Mouse (Mus musculus): ENCODE data around the gene Runx2. TPM values are rescaled to one million over a fixed set of nuclear protein-coding genes. Genes with fewer than 3 reads are reported as not detected.
A peak's percentile ranks its signal among the peaks of the same experiment; 100 is the strongest.

The Runx2 gene
- polyA plus RNA-seq, 1 experiment from 2014 or later = 0.77 TPM

GRCm38 (mm10) chr17:44713404-44713803, 101.2 kb downstream of the Runx2 start:
- H3K27me3 ChIP-seq (replicated peaks) = no peaks in the 10 kb centered on the region
- no peaks in the 10 kb centered on the region for H3K36me3 ChIP-seq
- no peak for ATAC-seq (ENCODE audit: insufficient number of reproducible peaks, low FRiP score)
- H3K27ac ChIP-seq (ENCODE audit: poor library complexity, severe bottlenecking) = no peak overlapping the region
- no peak overlapping the region for H3K4me3 ChIP-seq
- H3K4me1 ChIP-seq (replicated peaks) = peaks cover 21% of the 10 kb centered on the region
- H3K9me3 ChIP-seq (replicated peaks) = no peaks in the 10 kb centered on the region
- H3K4me2 ChIP-seq = no peak overlapping the region
- H3K9ac ChIP-seq = no peak overlapping the region
- 78% methylated on average over 8 of the region's 8 CpGs for WGBS

- peak; percentile 66; the same call in 1 of the 2 replicates for ATAC-seq (ENCODE audit: insufficient number of reproducible peaks, low FRiP score)
- Histone ChIP-seq H3K36me3 (no peaks in the 10 kb centered on the region), H3K27me3 (replicated peaks) (no peaks in the 10 kb centered on the region), H3K9ac (no peak overlapping the region), H3K27ac (ENCODE audit: poor library complexity, severe bottlenecking) (peak overlapping the region; percentile 48), H3K4me1 (replicated peaks) (peaks cover 15% of the 10 kb centered on the region), H3K9me3 (replicated peaks) (no peaks in the 10 kb centered on the region), H3K4me3 (no peak overlapping the region), H3K4me2 (no peak overlapping the region)
- 41% methylated on average over 11 of the region's 11 CpGs for WGBS
Measured at GRCm38 (mm10) chr17:44709516-44710252, 104.9 kb downstream of the Runx2 start.

GRCm38 (mm10) chr17:44707956-44708355, 106.6 kb downstream of the Runx2 start:
- Histone ChIP-seq H3K36me3 (no peaks in the 10 kb centered on the region), H3K4me2 (no peak overlapping the region), H3K27me3 (replicated peaks) (no peaks in the 10 kb centered on the region), H3K9ac (no peak overlapping the region), H3K4me3 (no peak overlapping the region), H3K9me3 (replicated peaks) (no peaks in the 10 kb centered on the region), H3K27ac (ENCODE audit: poor library complexity, severe bottlenecking) (no peak overlapping the region), H3K4me1 (replicated peaks) (peaks cover 15% of the 10 kb centered on the region)
- WGBS = 85% methylated on average over 3 of the region's 3 CpGs
- no peak for ATAC-seq (ENCODE audit: insufficient number of reproducible peaks, low FRiP score)

- Histone ChIP-seq H3K9me3 (replicated peaks) (no peaks in the 10 kb centered on the region), H3K27me3 (replicated peaks) (no peaks in the 10 kb centered on the region), H3K4me2 (no peak overlapping the region), H3K4me1 (replicated peaks) (peaks cover 15% of the 10 kb centered on the region), H3K27ac (ENCODE audit: poor library complexity, severe bottlenecking) (no peak overlapping the region), H3K4me3 (no peak overlapping the region), H3K36me3 (no peaks in the 10 kb centered on the region), H3K9ac (no peak overlapping the region)
- ATAC-seq (ENCODE audit: insufficient number of reproducible peaks, low FRiP score) = no peak
- 81% methylated on average over 10 of the region's 10 CpGs for WGBS
Measured at GRCm38 (mm10) chr17:44706531-44706930, 108.1 kb downstream of the Runx2 start.

GRCm38 (mm10) chr17:44702506-44703298, 111.9 kb downstream of the Runx2 start:
- H3K9me3 ChIP-seq (replicated peaks) = no peaks in the 10 kb centered on the region
- no peak overlapping the region for H3K27ac ChIP-seq (ENCODE audit: poor library complexity, severe bottlenecking)
- H3K27me3 ChIP-seq (replicated peaks) = no peaks in the 10 kb centered on the region
- WGBS = 62% methylated on average over 14 of the region's 14 CpGs
- H3K4me3 ChIP-seq = no peak overlapping the region
- no peak overlapping the region for H3K4me2 ChIP-seq
- no peak for ATAC-seq (ENCODE audit: insufficient number of reproducible peaks, low FRiP score)
- H3K4me1 ChIP-seq (replicated peaks) = no peaks in the 10 kb centered on the region; the same call in 1 of the 2 replicates
- no peaks in the 10 kb centered on the region for H3K36me3 ChIP-seq
- H3K9ac ChIP-seq = no peak overlapping the region

- ATAC-seq (ENCODE audit: insufficient number of reproducible peaks, low FRiP score) = no peak
- H3K36me3 ChIP-seq = no peaks in the 10 kb centered on the region
- no peaks in the 10 kb centered on the region for H3K27me3 ChIP-seq (replicated peaks)
- H3K4me1 ChIP-seq (replicated peaks) = no peaks in the 10 kb centered on the region
- H3K9me3 ChIP-seq (replicated peaks) = no peaks in the 10 kb centered on the region
- no peak overlapping the region for H3K4me3 ChIP-seq
- no peak overlapping the region for H3K4me2 ChIP-seq
- no peak overlapping the region for H3K9ac ChIP-seq
- H3K27ac ChIP-seq (ENCODE audit: poor library complexity, severe bottlenecking) = no peak overlapping the region
- WGBS = 82% methylated on average over 4 of the region's 4 CpGs
Measured at GRCm38 (mm10) chr17:44701531-44701930, 113.1 kb downstream of the Runx2 start.

GRCm38 (mm10) chr17:44700326-44700725, 114.3 kb downstream of the Runx2 start:
- Histone ChIP-seq H3K9me3 (replicated peaks) (no peaks in the 10 kb centered on the region), H3K9ac (no peak overlapping the region), H3K27me3 (replicated peaks) (no peaks in the 10 kb centered on the region), H3K36me3 (no peaks in the 10 kb centered on the region), H3K4me1 (replicated peaks) (no peaks in the 10 kb centered on the region), H3K4me3 (no peak overlapping the region), H3K4me2 (no peak overlapping the region), H3K27ac (ENCODE audit: poor library complexity, severe bottlenecking) (no peak overlapping the region)
- no peak for ATAC-seq (ENCODE audit: insufficient number of reproducible peaks, low FRiP score)
- WGBS = 70% methylated on average over 1 of the region's 1 CpGs

GRCm38 (mm10) chr17:44697053-44697452, 117.5 kb downstream of the Runx2 start:
- no peak overlapping the region for H3K4me2 ChIP-seq
- no peaks in the 10 kb centered on the region for H3K9me3 ChIP-seq (replicated peaks)
- H3K4me3 ChIP-seq = no peak overlapping the region
- H3K27ac ChIP-seq (ENCODE audit: poor library complexity, severe bottlenecking) = no peak overlapping the region
- WGBS = 86% methylated on average over 10 of the region's 10 CpGs
- no peak overlapping the region for H3K9ac ChIP-seq
- no peaks in the 10 kb centered on the region for H3K36me3 ChIP-seq
- H3K27me3 ChIP-seq (replicated peaks) = no peaks in the 10 kb centered on the region
- no peak for ATAC-seq (ENCODE audit: insufficient number of reproducible peaks, low FRiP score)
- no peaks in the 10 kb centered on the region for H3K4me1 ChIP-seq (replicated peaks)

- Histone ChIP-seq H3K4me3 (no peak overlapping the region), H3K27ac (ENCODE audit: poor library complexity, severe bottlenecking) (no peak overlapping the region), H3K9me3 (replicated peaks) (no peaks in the 10 kb centered on the region), H3K4me1 (replicated peaks) (no peaks in the 10 kb centered on the region), H3K4me2 (no peak overlapping the region), H3K27me3 (replicated peaks) (no peaks in the 10 kb centered on the region), H3K9ac (no peak overlapping the region), H3K36me3 (no peaks in the 10 kb centered on the region)
- ATAC-seq (ENCODE audit: insufficient number of reproducible peaks, low FRiP score) = no peak
- 65% methylated on average over 7 of the region's 7 CpGs for WGBS
Measured at GRCm38 (mm10) chr17:44693552-44693951, 121.0 kb downstream of the Runx2 start.

- H3K27ac ChIP-seq (ENCODE audit: poor library complexity, severe bottlenecking) = no peak overlapping the region
- WGBS = 61% methylated on average over 2 of the region's 2 CpGs
- no peaks in the 10 kb centered on the region for H3K9me3 ChIP-seq (replicated peaks)
- no peaks in the 10 kb centered on the region for H3K27me3 ChIP-seq (replicated peaks)
- no peak overlapping the region for H3K9ac ChIP-seq
- no peak overlapping the region for H3K4me2 ChIP-seq
- no peak for ATAC-seq (ENCODE audit: insufficient number of reproducible peaks, low FRiP score)
- no peaks in the 10 kb centered on the region for H3K4me1 ChIP-seq (replicated peaks)
- H3K4me3 ChIP-seq = no peak overlapping the region
- H3K36me3 ChIP-seq = no peaks in the 10 kb centered on the region
Measured at GRCm38 (mm10) chr17:44691517-44691916, 123.1 kb downstream of the Runx2 start.

GRCm38 (mm10) chr17:44690410-44691035, 124.1 kb downstream of the Runx2 start:
- H3K27me3 ChIP-seq (replicated peaks) = no peaks in the 10 kb centered on the region
- no peak overlapping the region for H3K27ac ChIP-seq (ENCODE audit: poor library complexity, severe bottlenecking)
- no peaks in the 10 kb centered on the region for H3K36me3 ChIP-seq
- no peak overlapping the region for H3K9ac ChIP-seq
- H3K4me2 ChIP-seq = no peak overlapping the region
- no peaks in the 10 kb centered on the region for H3K9me3 ChIP-seq (replicated peaks)
- H3K4me1 ChIP-seq (replicated peaks) = 0 out of 2 replicates have a peak, but pooled peaks cover 1% of the 10 kb centered on the region
- ATAC-seq (ENCODE audit: insufficient number of reproducible peaks, low FRiP score) = no peak
- H3K4me3 ChIP-seq = no peak overlapping the region
- 73% methylated on average over 5 of the region's 5 CpGs for WGBS
